Mouse (Mus musculus) spleen, embryonic (tissue): Measurements from ENCODE around the gene Myo7a.

ENCODE experiments used
- CTCF ChIA-PET: fragments of 350-600 bp; sonication (Branson Sonifier 250); formaldehyde crosslinking; loops from one replicate; lab custom pipeline; 2022; lab: Charles Lee

The Myo7a gene

GRCm38 (mm10) chr7:98142648-98143047 is 23.3 kb upstream of the Myo7a start:
- CTCF ChIA-PET = no interaction called here

GRCm38 (mm10) chr7:98142247-98142646 is 22.9 kb upstream of the Myo7a start:
- CTCF ChIA-PET = no interaction called here

GRCm38 (mm10) chr7:98141206-98141605 is 21.9 kb upstream of the Myo7a start:
- CTCF ChIA-PET = no interaction called here

- CTCF ChIA-PET = no interaction called here
Measured at GRCm38 (mm10) chr7:98140597-98140996, 21.3 kb upstream of the Myo7a start.

- CTCF ChIA-PET = no interaction called here
Measured at GRCm38 (mm10) chr7:98139216-98139615, 19.9 kb upstream of the Myo7a start.

- CTCF ChIA-PET = no interaction called here
Measured at GRCm38 (mm10) chr7:98137995-98138394, 18.7 kb upstream of the Myo7a start.

GRCm38 (mm10) chr7:98137583-98137982 is 18.3 kb upstream of the Myo7a start:
- CTCF ChIA-PET = interaction anchor here (1.1 kb wide), 1 partner anchor 18 kb away, joined by 4 read pairs; no protein-coding TSS in a partner anchor

- CTCF ChIA-PET = no interaction called here
Measured at GRCm38 (mm10) chr7:98131751-98132150, 12.4 kb upstream of the Myo7a start.

GRCm38 (mm10) chr7:98125473-98125872 is 6.1 kb upstream of the Myo7a start:
- CTCF ChIA-PET = interaction anchor here (0.6 kb wide), 1 partner anchor 147 kb away, joined by 12 read pairs; no protein-coding TSS in a partner anchor

GRCm38 (mm10) chr7:98124701-98125100 is 5.4 kb upstream of the Myo7a start:
- CTCF ChIA-PET = no interaction called here

- CTCF ChIA-PET = no interaction called here
Measured at GRCm38 (mm10) chr7:98121673-98122072, 2.3 kb upstream of the Myo7a start.

GRCm38 (mm10) chr7:98121241-98121640 is 1.9 kb upstream of the Myo7a start:
- CTCF ChIA-PET = interaction anchor here (2.0 kb wide), 1 partner anchor 49 kb away, joined by 9 read pairs; no protein-coding TSS in a partner anchor

GRCm38 (mm10) chr7:98120325-98120724 is 1.0 kb upstream of the Myo7a start:
- CTCF ChIA-PET = interaction anchor here (0.6 to 2.0 kb wide), 6 partner anchors 11 to 375 kb away, joined by 3 to 9 read pairs (median 4); no protein-coding TSS in a partner anchor

- CTCF ChIA-PET = interaction anchor here (0.6 to 2.0 kb wide), 6 partner anchors 10 to 374 kb away, joined by 3 to 9 read pairs (median 4); no protein-coding TSS in a partner anchor
Measured at GRCm38 (mm10) chr7:98119961-98120232, 573 bp upstream of the Myo7a start.

GRCm38 (mm10) chr7:98117012-98117660 is 2.2 kb downstream of the Myo7a start:
- CTCF ChIA-PET = interaction anchor here (0.6 kb wide), 1 partner anchor 32 kb away, joined by 3 read pairs; no protein-coding TSS in a partner anchor

GRCm38 (mm10) chr7:98114656-98115055 is 4.7 kb downstream of the Myo7a start:
- CTCF ChIA-PET = no interaction called here

GRCm38 (mm10) chr7:98111233-98111632 is 8.1 kb downstream of the Myo7a start:
- CTCF ChIA-PET = interaction anchor here (1.3 kb wide), 1 partner anchor 9 kb away, joined by 4 read pairs; no protein-coding TSS in a partner anchor

GRCm38 (mm10) chr7:98109771-98110170 is 9.6 kb downstream of the Myo7a start:
- CTCF ChIA-PET = interaction anchor here (0.5 to 1.0 kb wide), 2 partner anchors 10 to 43 kb away, joined by 3 read pairs; no protein-coding TSS in a partner anchor

- CTCF ChIA-PET = no interaction called here
Measured at GRCm38 (mm10) chr7:98108636-98109430, 10.5 kb downstream of the Myo7a start.

GRCm38 (mm10) chr7:98106272-98106671 is 13.1 kb downstream of the Myo7a start:
- CTCF ChIA-PET = no interaction called here

- CTCF ChIA-PET = no interaction called here
Measured at GRCm38 (mm10) chr7:98104481-98105435, 14.6 kb downstream of the Myo7a start.
